Mouse (Mus musculus): ENCODE data around the gene Erc2.

The Erc2 gene

GRCm38 (mm10) chr14:28377519-28377918, 755.3 kb downstream of the Erc2 start:
- DNase-seq (ENCODE audit: low spot score): no peak

GRCm38 (mm10) chr14:28380129-28380528, 757.9 kb downstream of the Erc2 start:
- no peak for DNase-seq (ENCODE audit: low spot score)

GRCm38 (mm10) chr14:28381801-28382550, 759.7 kb downstream of the Erc2 start:
- no peak for DNase-seq (ENCODE audit: low spot score)

- no peak for DNase-seq (ENCODE audit: low spot score)
These were observed 764.8 kb downstream of the Erc2 start for GRCm38 (mm10) chr14:28386815-28387607.

GRCm38 (mm10) chr14:28398915-28399314, 776.7 kb downstream of the Erc2 start:
- DNase-seq (ENCODE audit: low spot score): no peak

- DNase-seq (ENCODE audit: low spot score): no peak
These were observed 777.7 kb downstream of the Erc2 start for GRCm38 (mm10) chr14:28399897-28400296.

GRCm38 (mm10) chr14:28405277-28405840, 783.1 kb downstream of the Erc2 start:
- no peak for DNase-seq (ENCODE audit: low spot score)

GRCm38 (mm10) chr14:28409390-28409789, 787.2 kb downstream of the Erc2 start:
- DNase-seq (ENCODE audit: low spot score): no peak

- DNase-seq (ENCODE audit: low spot score): no peak
These were observed 787.6 kb downstream of the Erc2 start for GRCm38 (mm10) chr14:28409796-28410347.

- no peak for DNase-seq (ENCODE audit: low spot score)
These were observed 788.6 kb downstream of the Erc2 start for GRCm38 (mm10) chr14:28410789-28411225.

- DNase-seq (ENCODE audit: low spot score): no peak
These were observed 790.2 kb downstream of the Erc2 start for GRCm38 (mm10) chr14:28412252-28412995.

- DNase-seq (ENCODE audit: low spot score): no peak
These were observed 791.3 kb downstream of the Erc2 start for GRCm38 (mm10) chr14:28413516-28413915.

- no peak for DNase-seq (ENCODE audit: low spot score)
These were observed 794.8 kb downstream of the Erc2 start for GRCm38 (mm10) chr14:28417019-28417418.

- no peak for DNase-seq (ENCODE audit: low spot score)
These were observed 796.3 kb downstream of the Erc2 start for GRCm38 (mm10) chr14:28418497-28418896.

- no peak for DNase-seq (ENCODE audit: low spot score)
These were observed 797.0 kb downstream of the Erc2 start for GRCm38 (mm10) chr14:28419188-28419587.

- DNase-seq (ENCODE audit: low spot score): no peak
These were observed 798.4 kb downstream of the Erc2 start for GRCm38 (mm10) chr14:28420596-28420995.

GRCm38 (mm10) chr14:28426610-28427009, 804.4 kb downstream of the Erc2 start:
- no peak for DNase-seq (ENCODE audit: low spot score)

GRCm38 (mm10) chr14:28431703-28432309, 809.6 kb downstream of the Erc2 start:
- no peak for DNase-seq (ENCODE audit: low spot score)

- no peak for DNase-seq (ENCODE audit: low spot score)
These were observed 812.8 kb downstream of the Erc2 start for GRCm38 (mm10) chr14:28434996-28435395.

GRCm38 (mm10) chr14:28439171-28439570, 816.9 kb downstream of the Erc2 start:
- DNase-seq (ENCODE audit: low spot score): no peak

- DNase-seq (ENCODE audit: low spot score): no peak
These were observed 819.2 kb downstream of the Erc2 start for GRCm38 (mm10) chr14:28441240-28441967.

Data from ovary, adult 18-20 months (tissue).